Mouse (Mus musculus): ENCODE results near the gene Zfp747.

The Zfp747 gene

GRCm38 (mm10) chr7:127324944-127325343 is 50.9 kb downstream of the Zfp747 start:
- DNase-seq = no peak
